Mouse (Mus musculus) erythroblast, adult 5-6 weeks (primary cell): ENCODE data around the gene Casc3. TPM values are rescaled to one million over a fixed set of nuclear protein-coding genes. Genes with fewer than 3 reads are reported as not detected.

ENCODE experiments used
- ATAC-seq: replicated peaks from 2 replicates; pipeline ENCODE4 v1.8.0; 2016; ENCODE audit warnings: moderate number of reproducible peaks, mild to moderate bottlenecking, moderate TSS enrichment, inconsistent platforms; ENCODE audit not compliant: poor library complexity, low FRiP score, severe bottlenecking
- total RNA-seq, 2 experiments: library from RNA; stranded (forward) in 1 of 2; stranded (reverse) in 1 of 2; fragments of 150-400 nt in 1 of 2; fragments of 200-764, 138-1000 nt in 1 of 2; gene quantifications; 2 replicates each; pipeline versions ENCODE4 v1.2.3 to v1.2.4; 2015 to 2017; ENCODE audit warnings: low replicate concordance in 2 of 2

The Casc3 gene
- total RNA-seq, 2 experiments from 2014 or later: 15.7 to 20.0 TPM

- no peak for ATAC-seq
These were observed 50.0 kb downstream of the Casc3 start for GRCm38 (mm10) chr11:98854659-98855058.

DNA sequence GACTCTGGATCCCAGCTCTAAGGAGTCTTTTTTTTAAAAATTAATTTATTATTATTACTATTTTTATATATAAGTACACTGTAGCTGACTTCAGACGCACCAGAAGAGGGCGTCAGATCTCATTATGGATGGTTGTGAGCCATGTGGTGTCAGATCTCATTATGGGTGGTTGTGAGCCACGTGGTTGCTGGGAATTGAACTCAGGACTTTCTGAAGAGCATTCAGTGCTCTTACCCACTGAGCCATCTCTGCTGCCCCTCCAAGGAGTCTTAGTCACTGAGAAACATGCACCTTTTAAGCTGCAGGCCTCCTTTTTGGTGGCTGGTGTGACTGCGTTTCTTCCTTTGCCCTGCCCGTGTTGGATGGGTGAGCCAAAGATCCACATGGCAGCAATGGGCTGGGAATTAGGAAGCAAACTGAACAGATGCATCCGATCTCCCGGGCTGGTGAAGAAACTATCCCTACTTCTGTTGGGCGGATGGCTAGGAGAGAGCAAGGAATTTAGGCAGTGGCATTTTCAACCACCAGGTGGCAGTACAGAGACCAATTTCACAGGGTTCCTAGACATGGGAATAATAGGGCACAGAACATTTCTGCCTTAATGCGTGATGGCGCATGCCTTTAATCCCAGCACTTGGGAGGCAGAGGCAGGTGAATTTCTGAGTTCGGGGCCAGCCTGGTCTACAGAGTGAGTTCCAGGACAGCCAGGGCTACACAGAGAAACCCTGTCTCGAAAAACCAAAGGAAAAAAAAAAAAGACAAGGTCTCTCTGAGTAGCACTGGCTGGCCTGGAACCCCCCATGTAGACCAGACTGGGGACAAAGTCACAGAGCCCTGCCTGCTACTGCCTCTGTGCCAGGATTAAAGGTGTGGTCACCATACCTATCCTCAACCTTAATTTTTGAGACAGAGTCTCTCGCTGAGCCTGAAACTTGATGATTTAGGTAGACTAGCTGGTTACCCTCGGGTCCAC lies 54.3 kb downstream of the Casc3 start:
- peak; percentile 70 for ATAC-seq

GRCm38 (mm10) chr11:98863028-98863750 lies 58.5 kb downstream of the Casc3 start, which contains the start of gene Wipf2:
Gene Wipf2 (plus strand): TSS chr11:98863638.
- peak; percentile 94 for ATAC-seq

DNA sequence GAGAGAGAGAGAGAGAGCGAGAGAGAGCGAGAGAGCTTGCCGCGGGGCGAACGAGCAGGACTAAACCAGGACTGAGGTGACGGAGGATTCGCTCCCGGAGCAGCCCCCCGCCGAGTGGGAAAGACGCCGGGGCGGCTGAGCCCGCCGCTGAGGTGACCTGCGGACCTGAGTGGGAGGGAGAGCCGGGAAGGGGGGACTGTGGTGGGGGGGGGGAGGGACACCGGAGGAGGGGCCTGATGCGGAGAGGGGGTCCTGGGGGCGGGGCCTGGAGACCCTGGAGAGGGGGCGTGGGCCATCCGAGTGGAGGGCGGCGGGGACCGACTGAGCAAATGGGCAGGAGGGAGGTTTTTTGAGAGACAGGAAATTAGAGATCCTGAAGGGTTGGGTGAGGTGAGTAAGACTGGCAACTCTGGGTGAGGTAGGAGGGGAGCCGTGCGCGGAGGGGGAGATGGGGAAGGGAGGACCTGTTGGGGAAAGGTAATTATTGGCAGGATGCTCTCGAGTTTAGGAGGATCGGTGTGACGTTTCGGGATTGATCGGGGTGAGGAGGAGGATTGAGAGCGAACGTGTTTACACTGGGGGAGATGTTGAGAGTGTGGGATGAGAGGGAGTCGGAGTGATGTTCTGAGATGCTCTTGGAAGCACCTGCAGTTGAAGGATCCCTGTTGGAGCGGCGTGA lies 59.2 kb downstream of the Casc3 start:
- peak; percentile 25 for ATAC-seq

- ATAC-seq: no peak
These were observed 62.6 kb downstream of the Casc3 start for GRCm38 (mm10) chr11:98867293-98867692.

DNA sequence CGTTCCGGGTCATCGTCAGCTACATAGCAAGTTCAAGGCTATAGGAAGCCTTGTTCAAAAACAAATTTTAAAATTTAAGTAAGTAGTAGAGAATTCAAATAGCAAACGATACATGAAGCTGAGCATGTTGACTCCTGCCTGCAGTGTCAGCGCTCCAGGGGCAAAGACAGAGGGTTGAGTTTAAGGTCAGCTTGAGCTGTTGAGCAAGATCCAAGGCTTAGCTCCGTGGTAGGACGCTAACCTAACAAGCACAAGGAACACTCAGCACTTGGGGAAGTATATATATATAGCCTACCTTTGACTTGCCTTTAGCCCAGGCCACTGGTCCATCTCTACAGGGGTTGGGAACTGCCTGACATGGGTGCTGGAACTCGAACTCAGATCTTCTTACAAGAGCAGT lies 65.2 kb downstream of the Casc3 start:
- no peak for ATAC-seq

- ATAC-seq: no peak
These were observed 66.1 kb downstream of the Casc3 start for GRCm38 (mm10) chr11:98870791-98871190.

DNA sequence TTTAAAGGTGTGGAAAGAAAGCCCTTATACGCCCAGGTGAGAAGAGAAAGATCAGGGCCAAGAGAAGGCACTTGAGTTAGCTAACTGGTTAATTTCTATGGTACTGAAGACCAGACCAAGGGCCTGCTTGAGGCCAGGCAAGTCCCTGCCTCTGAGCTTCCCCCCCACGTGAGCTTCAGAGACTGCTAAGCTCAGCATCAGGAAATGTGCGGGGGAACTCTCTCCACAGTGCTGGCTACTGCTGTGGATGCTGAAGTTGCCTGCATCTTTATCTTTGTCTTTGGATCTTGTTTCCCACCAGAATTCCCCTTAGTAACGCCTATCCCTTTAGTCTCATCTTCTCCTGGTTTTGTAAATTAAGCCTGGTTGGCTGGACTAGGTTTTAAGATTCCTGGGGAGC lies 66.7 kb downstream of the Casc3 start:
- ATAC-seq: no peak

DNA sequence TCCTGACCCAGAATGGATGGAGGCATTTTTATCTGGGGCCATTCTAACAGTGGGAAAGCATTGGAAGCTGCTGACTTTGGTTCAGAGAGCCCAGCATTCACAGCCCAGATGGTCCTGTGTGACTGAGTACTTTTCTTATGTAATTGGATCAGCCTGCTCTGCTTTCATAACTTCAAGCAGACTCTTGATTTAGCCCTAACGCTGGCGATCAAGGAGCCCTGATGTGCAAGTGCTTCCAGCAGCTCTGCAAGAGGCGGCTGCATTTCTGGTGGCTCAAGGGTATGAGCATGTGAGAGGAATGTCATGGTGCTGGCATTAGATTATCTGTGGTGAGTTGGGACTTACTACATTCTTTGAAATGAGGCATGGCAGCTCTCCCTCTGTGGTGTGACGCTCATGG lies 67.3 kb downstream of the Casc3 start:
- no peak for ATAC-seq

- ATAC-seq: peak; percentile 92
These were observed 69.2 kb downstream of the Casc3 start for GRCm38 (mm10) chr11:98873900-98874299.

DNA sequence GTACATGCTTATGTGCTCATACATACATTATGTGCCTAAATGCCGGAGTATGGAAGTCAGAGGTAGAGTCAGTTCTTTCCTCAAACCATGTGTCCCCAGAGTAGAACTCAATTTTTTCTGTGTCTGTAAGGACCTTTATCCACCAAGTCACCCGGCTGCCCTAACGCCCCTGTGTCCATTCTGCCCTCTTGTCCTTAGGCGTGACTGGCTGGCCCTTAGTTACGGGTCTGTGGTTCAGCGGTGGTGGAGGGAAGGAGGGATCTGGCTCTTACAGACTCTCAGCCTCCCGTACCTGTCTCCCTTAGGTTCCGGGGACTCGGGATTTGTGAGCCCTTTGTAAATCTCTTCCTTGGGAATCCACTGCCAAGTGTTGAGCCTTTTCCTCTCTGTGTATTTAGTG lies 72.3 kb downstream of the Casc3 start:
- no peak for ATAC-seq

Other genes with a start within 250 kb of the Casc3 start
- gene Ormdl3, start 217.5 kb upstream of the Casc3 start, total RNA-seq (2015; ENCODE audit: low replicate concordance): 20.5 and 31.9 TPM in 2 replicates
- 37.9 and 51.6 TPM in 2 replicates for gene Ormdl3, start 217.5 kb upstream of the Casc3 start, total RNA-seq (2017; ENCODE audit: low replicate concordance)
- gene Lrrc3c, start 206.6 kb upstream of the Casc3 start, total RNA-seq (2015; ENCODE audit: low replicate concordance): not detected in 2 replicates
- not detected in 2 replicates for gene Lrrc3c, start 206.6 kb upstream of the Casc3 start, total RNA-seq (2017; ENCODE audit: low replicate concordance)
- gene Gm12355, start 179.2 kb upstream of the Casc3 start, total RNA-seq (2015; ENCODE audit: low replicate concordance): 1.0 and 2.5 TPM in 2 replicates
- 0.60 and 1.1 TPM in 2 replicates for gene Gm12355, start 179.2 kb upstream of the Casc3 start, total RNA-seq (2017; ENCODE audit: low replicate concordance)
- not detected in 2 replicates for gene Gsdma3, start 178.5 kb upstream of the Casc3 start, total RNA-seq (2015; ENCODE audit: low replicate concordance)
- not detected in 2 replicates for gene Gsdma3, start 178.5 kb upstream of the Casc3 start, total RNA-seq (2017; ENCODE audit: low replicate concordance)
- gene Gsdma2, start 158.1 kb upstream of the Casc3 start, total RNA-seq (2015; ENCODE audit: low replicate concordance): not detected in 2 replicates
- gene Gsdma2, start 158.1 kb upstream of the Casc3 start, total RNA-seq (2017; ENCODE audit: low replicate concordance): not detected in 2 replicates
- not detected in 2 replicates for gene Gsdma, start 140.6 kb upstream of the Casc3 start, total RNA-seq (2015; ENCODE audit: low replicate concordance)
- not detected in 2 replicates for gene Gsdma, start 140.6 kb upstream of the Casc3 start, total RNA-seq (2017; ENCODE audit: low replicate concordance)
- gene Psmd3, start 122.4 kb upstream of the Casc3 start, total RNA-seq (2015; ENCODE audit: low replicate concordance): 10.2 and 14.2 TPM in 2 replicates
- gene Psmd3, start 122.4 kb upstream of the Casc3 start, total RNA-seq (2017; ENCODE audit: low replicate concordance): 15.4 and 26.9 TPM in 2 replicates
- gene Csf3, start 103.6 kb upstream of the Casc3 start, total RNA-seq (2015; ENCODE audit: low replicate concordance): not detected in 2 replicates
- gene Csf3, start 103.6 kb upstream of the Casc3 start, total RNA-seq (2017; ENCODE audit: low replicate concordance): not detected in 2 replicates
- 8.8 and 17.3 TPM in 2 replicates for gene Med24, start 75.5 kb upstream of the Casc3 start, total RNA-seq (2015; ENCODE audit: low replicate concordance)
- gene Med24, start 75.5 kb upstream of the Casc3 start, total RNA-seq (2017; ENCODE audit: low replicate concordance): 10.3 and 17.6 TPM in 2 replicates
- 1.9 and 5.0 TPM in 2 replicates for gene Thra, start 64.3 kb upstream of the Casc3 start, total RNA-seq (2015; ENCODE audit: low replicate concordance)
- 4.3 and 8.1 TPM in 2 replicates for gene Thra, start 64.3 kb upstream of the Casc3 start, total RNA-seq (2017; ENCODE audit: low replicate concordance)
- not detected in 2 replicates for gene Nr1d1, start 29.6 kb upstream of the Casc3 start, total RNA-seq (2015; ENCODE audit: low replicate concordance)
- gene Nr1d1, start 29.6 kb upstream of the Casc3 start, total RNA-seq (2017; ENCODE audit: low replicate concordance): 0.26 and 0.42 TPM in 2 replicates
- gene Msl1, start 9.4 kb upstream of the Casc3 start, total RNA-seq (2015; ENCODE audit: low replicate concordance): 30.3 and 42.7 TPM in 2 replicates
- gene Msl1, start 9.4 kb upstream of the Casc3 start, total RNA-seq (2017; ENCODE audit: low replicate concordance): 26.1 and 26.3 TPM in 2 replicates
- not detected in 2 replicates for gene Rapgefl1, start 31.9 kb downstream of the Casc3 start, total RNA-seq (2015; ENCODE audit: low replicate concordance)
- gene Rapgefl1, start 31.9 kb downstream of the Casc3 start, total RNA-seq (2017; ENCODE audit: low replicate concordance): 0.42 TPM in 1 of 2 replicates, not detected in the other
- 9.4 and 21.7 TPM in 2 replicates for gene Wipf2, start 58.7 kb downstream of the Casc3 start, total RNA-seq (2015; ENCODE audit: low replicate concordance)
- gene Wipf2, start 58.7 kb downstream of the Casc3 start, total RNA-seq (2017; ENCODE audit: low replicate concordance): 6.4 and 8.2 TPM in 2 replicates
- 20.0 and 20.1 TPM in 2 replicates for gene Cdc6, start 102.9 kb downstream of the Casc3 start, total RNA-seq (2015; ENCODE audit: low replicate concordance)
- gene Cdc6, start 102.9 kb downstream of the Casc3 start, total RNA-seq (2017; ENCODE audit: low replicate concordance): 46.7 and 54.2 TPM in 2 replicates
- gene Rara, start 122.9 kb downstream of the Casc3 start, total RNA-seq (2015; ENCODE audit: low replicate concordance): 13.1 and 13.2 TPM in 2 replicates
- gene Rara, start 122.9 kb downstream of the Casc3 start, total RNA-seq (2017; ENCODE audit: low replicate concordance): 2.8 TPM in 2 replicates
- gene Gjd3, start 178.1 kb downstream of the Casc3 start, total RNA-seq (2015; ENCODE audit: low replicate concordance): not detected in 2 replicates
- not detected in 2 replicates for gene Gjd3, start 178.1 kb downstream of the Casc3 start, total RNA-seq (2017; ENCODE audit: low replicate concordance)
- 132 and 152 TPM in 2 replicates for gene Top2a, start 219.3 kb downstream of the Casc3 start, total RNA-seq (2015; ENCODE audit: low replicate concordance)
- 334 and 394 TPM in 2 replicates for gene Top2a, start 219.3 kb downstream of the Casc3 start, total RNA-seq (2017; ENCODE audit: low replicate concordance)
- gene Igfbp4, start 236.3 kb downstream of the Casc3 start, total RNA-seq (2015; ENCODE audit: low replicate concordance): 10.8 and 29.7 TPM in 2 replicates
- 26.1 and 41.5 TPM in 2 replicates for gene Igfbp4, start 236.3 kb downstream of the Casc3 start, total RNA-seq (2017; ENCODE audit: low replicate concordance)